Mouse (Mus musculus) right cerebral cortex, adult 18-20 months (tissue): Measurements from ENCODE around the gene Zfp768.
"Not testable (repeated sequence)": the region's sequence is repeated elsewhere in the genome, so short reads cannot be mapped to it uniquely, and the experiment has no call there.

Experiments used
- DNase-seq: peaks from one replicate; pipeline ENCODE4 v3.0.0; 2022; ENCODE audit warnings: mixed read lengths

Gene Zfp768

GRCm38 (mm10) chr7:127355796-127356195 is 10.4 kb upstream of the Zfp768 start:
- no peak for DNase-seq

DNA sequence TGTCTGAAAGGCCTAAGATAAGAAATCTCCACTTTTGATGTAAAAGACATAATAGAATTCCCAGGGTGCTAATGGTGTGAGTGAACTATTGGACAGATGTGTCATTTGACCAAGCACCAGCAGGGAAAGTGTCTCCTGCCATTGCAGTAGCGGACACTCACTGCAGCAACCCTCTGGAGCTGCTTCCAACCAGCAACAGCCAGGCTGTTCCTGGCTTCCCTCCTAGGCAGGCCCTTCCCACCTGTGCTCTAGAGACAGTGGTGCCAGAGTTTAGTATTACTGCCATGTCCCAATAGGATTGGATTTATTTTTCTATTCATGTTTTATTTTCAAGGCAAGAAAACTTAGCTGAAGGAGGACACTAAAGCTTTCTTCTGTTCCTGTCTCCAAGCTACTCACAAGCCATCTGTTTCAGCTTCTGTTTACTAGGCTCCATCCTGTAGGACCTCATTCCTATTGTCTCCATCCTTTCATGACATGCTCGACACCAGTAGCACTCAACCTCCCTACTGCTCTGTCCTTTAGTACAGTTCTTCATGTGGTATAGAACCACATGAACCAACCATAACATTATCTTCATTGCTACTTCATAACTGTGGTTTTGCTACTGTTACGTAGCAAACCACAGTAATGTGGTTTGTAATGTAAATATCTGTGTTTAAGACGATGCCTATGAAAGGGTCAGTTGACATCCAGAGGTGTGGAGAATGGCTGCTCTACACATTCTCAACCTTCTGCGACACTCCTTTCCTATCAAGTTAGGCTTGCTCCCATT is 6.0 kb upstream of the Zfp768 start:
- DNase-seq = no peak

DNA sequence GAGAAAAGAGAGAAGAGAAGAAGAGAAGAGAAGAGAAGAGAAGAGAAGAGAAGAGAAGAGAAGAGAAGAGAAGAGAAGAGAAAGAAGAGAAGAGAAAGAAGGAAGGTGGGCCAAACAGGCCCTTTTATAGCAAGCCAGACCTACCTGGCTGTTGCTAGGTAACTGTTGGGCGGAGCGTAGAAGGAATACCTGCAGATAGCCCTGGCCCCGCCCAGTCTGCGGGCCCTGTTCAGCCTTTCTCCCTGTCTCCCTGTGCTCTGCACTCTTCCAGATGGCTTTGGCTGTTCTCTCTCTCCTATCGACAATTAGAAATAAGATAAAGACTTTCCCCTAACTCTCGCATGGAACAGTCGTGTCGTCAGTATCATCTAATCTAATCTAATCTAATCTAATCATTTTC is 1.3 kb upstream of the Zfp768 start:
- no peak for DNase-seq

- DNase-seq = peak; percentile 32
Measured at GRCm38 (mm10) chr7:127345092-127345491, 297 bp downstream of the Zfp768 start.

DNA sequence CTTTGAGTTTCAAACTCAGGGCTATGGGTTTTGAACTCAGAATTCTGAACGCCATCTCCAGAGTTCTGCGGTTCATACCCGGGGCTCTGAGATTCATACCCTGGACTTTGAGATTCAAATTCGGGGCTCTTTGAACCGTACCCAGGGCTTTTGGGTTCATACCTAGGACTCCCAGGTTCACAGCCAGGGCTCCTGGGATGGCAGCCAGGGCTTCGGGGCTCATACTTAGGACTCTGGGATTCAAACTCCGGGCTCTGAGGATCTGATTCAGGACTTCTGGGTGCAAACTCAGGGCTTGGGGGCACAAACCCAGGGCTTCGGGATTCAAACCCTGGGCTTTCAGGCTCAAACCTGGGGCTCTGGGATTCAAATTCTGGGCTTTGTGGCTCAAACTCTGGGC is 1.0 kb downstream of the Zfp768 start:
- no peak for DNase-seq

DNA sequence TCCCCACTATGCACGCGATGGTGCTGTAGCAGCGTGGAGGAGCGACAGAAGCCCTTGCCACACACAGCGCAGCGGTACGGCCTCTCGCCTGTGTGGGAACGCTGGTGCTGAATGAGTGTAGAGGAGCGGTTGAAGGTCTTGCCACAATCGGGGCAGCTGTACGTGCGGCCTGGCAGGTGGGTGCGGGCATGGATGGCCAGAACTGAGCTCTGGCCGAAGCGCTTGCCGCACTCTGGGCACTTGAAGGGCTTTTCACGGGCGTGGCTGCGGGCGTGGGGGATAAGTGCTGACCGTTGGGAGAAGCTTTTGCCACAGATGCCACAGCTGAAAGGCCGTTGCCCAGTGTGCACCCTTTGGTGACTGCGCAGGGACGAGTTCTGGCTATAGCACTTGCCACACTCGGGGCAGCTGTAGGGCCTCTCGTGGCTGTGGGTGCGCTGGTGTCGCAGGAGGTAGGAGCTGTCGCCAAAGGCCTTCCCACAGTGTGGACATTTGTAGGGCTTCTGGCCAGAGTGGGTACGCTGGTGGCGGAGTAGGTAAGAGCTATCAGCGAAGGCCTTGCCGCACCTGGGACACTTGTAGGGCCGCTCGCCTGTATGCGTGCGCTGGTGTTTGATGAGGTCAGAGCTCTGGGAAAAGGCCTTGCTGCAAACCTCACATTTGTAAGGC is 1.9 kb downstream of the Zfp768 start:
- no peak for DNase-seq

DNA sequence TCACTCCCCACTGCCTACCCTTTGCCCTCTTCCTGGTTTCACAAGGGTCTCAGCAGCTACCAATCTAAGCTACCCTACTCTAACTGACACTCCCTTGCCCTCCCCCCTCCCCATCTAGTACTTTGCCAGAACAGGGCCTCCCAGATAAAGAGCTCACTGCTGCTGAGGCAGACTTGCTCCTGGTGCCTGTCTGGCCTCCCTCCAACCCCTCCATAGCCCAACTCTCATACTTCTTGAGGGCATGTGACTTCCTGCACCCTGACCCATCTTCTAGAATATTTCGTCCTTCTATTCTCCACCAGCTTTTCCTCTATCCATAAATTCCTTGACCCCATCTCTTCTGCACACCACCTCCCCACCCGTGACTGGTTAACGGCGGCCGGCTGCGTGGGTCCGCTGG is 2.5 kb downstream of the Zfp768 start:
- no peak for DNase-seq

DNA sequence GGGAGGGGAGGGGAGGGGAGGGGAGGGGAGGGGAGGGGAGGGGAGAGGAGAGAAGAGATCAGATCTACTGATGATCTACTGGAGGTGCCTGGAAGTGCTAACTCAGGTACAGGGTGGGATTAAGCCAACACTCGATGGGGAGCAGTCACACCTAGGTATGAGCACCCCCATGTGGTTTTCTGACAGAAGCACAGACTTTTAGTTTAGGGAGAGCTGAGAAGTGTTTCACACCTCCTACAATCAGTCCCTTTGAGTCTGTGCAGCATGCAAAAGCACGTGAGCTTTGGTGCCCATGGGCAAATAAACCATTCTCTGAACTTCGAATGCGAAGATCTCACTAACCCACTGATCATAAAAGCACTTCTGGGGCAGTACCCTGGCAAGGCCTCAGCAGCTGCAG is 3.1 kb downstream of the Zfp768 start:
- peak; percentile 18 for DNase-seq

DNA sequence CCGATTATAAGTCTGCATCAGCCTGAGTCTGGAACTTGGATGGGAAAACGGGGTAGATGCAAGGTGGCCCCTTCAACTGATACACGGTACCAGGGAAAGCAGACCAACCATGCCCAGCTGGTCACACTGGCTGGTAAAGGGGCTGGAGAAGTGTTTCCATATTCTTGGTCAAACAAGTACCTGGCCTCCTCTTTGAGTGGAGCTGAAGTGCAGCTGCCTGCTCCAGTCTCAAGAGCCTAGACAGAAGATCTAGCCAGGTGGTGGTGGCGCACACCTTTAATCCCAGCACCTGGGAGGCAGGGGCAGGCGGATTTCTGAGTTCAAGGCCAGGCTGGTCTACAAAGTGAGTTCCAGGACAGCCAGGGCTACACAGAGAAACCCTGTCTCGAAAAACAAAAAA is 3.5 kb downstream of the Zfp768 start:
- not testable (repeated sequence) for DNase-seq

GRCm38 (mm10) chr7:127341356-127341755 is 4.0 kb downstream of the Zfp768 start:
- no peak for DNase-seq

GRCm38 (mm10) chr7:127337636-127338035 is 7.8 kb downstream of the Zfp768 start:
- DNase-seq = no peak

GRCm38 (mm10) chr7:127335604-127336003 is 9.8 kb downstream of the Zfp768 start:
- DNase-seq = no peak

- no peak for DNase-seq
Measured at GRCm38 (mm10) chr7:127333240-127333639, 12.1 kb downstream of the Zfp768 start.

- DNase-seq = peak; percentile 50
Measured at GRCm38 (mm10) chr7:127326685-127327084, 18.7 kb downstream of the Zfp768 start.

DNA sequence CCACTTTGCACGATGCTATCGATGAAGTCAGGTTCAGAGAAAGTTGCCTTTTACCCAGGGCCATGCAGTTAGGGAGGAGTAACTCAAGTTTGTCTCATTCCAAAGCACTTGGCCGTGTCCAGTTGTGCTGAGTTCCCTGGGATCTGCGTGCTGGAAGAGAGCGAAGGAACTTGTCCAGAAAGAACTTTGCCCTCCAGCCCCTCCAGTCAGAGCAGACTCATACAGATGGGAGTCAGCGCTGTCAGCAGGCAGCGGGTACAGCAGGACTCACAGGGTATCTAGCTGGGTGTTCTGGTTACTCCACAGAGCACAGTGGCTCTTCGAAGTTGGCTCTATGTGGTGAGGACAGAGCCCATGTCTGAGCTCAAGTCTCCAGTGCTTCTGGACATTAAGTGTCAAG is 19.8 kb downstream of the Zfp768 start:
- no peak for DNase-seq

GRCm38 (mm10) chr7:127324944-127325343 is 20.4 kb downstream of the Zfp768 start:
- DNase-seq = no peak

DNA sequence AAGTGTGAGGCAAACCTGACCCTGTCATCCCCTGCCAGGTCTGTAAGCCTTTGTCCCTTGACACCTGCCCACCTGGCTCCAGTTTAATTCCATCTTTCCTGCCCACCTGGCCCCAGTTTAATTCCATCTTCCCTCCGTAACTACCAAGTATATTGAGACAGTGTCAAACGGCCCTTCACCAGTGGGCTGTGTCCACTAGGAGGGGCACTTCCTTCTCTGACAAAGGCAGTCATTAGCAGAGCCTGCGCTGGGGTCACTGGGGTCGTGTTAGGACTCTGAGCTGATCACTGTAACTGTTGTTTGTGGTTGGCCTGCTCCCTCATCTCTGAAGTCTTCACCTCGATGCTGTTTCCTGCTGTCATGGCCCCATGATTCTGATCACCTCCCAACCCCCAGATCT is 23.3 kb downstream of the Zfp768 start:
- no peak for DNase-seq

DNA sequence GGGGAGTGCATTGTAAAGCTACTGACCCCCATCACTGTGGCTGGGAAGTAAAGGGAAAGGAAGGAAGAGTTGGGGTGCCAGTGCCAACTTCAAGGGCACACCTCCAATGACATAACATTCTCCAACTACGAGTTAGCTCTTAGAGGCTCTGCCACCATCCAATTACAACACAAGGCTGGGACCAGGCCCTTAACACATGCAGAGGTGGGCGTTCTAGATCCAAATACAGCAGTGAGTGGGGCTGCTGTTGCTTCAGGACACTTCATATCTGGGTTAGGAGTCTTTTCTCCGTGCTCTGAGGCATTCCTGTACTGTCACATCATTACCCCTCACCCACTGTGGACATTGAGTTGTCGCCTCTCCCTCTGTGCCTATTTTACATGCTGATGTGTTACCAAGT is 24.3 kb downstream of the Zfp768 start:
- peak; percentile 9 for DNase-seq

DNA sequence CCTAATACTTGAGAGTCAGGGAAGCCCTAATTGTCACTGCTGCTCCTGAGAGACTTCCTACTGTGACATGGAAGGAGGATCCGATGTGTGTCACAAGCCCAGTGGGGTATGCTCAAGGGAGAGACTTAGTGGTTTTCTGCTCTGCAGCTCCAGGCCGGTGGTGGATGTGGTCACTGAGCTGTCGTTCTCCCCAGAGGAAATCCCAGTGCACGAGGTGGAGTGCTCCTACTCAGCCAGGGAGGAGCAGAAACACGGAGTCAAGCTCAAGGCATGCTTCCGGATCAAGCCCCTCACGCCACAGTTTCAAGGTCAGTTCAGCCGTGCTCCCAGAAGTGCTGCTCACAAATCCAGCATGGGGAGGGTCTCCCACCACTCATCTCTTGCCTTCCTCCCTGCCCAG is 31.5 kb downstream of the Zfp768 start:
- DNase-seq = no peak

DNA sequence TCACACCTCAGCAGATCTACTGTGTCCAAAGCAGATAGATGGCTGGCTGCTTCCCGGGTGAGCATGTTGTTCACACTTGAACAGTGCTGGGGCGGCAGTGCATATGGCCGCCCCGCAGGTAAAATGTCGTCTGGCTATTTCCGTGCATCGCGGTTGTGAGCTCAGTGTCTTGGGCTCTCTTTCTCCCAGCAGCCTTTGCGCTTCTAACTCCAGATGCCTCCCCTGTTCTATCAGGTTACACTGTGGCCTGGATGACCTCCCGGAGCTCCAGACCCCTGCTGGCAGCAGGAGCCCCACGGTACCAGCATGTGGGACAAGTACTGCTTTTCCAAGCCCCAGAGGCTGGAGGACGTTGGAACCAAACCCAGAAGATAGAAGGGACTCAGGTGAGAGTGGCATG is 35.4 kb downstream of the Zfp768 start:
- DNase-seq = no peak

DNA sequence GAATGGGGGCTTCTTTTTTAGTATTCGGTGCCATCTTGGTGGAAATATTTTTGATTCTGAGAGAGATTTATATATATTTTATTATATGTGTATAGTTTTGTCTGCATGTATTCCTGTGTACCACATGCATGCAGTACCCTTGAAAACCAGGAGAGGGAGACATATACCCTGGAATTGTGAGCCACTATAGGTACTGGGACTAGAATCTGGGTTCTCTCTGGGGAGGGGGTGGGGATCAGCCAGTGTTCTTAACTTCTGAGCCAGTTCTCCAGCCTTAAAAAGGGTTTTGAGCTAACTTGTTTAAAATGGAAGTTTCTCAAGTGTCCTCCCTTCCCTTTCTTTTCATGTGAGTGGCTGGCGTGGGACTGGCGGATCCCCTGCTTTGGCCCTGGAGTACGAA is 36.5 kb downstream of the Zfp768 start:
- peak; percentile 67 for DNase-seq

DNA sequence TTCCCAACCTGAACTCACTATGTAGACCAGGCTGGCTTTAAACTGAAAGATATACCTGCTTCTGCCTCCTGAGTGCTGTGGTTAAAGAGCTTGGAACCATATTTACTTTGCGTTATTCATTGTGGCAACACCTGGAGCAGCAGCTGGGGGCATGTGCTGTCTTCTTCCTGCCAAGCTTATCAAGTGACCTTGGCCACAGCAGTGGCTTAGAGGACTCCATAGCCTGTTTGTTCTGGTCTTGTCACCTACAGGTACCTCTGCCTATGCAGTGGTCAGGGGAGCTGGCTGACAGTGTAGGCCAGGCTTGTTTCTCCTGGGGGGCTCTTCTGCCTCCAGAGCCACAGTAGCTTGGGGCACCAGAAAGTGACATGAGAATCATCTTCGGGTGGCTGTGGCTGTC is 37.0 kb downstream of the Zfp768 start:
- DNase-seq = no peak

- no peak for DNase-seq
Measured at GRCm38 (mm10) chr7:127297586-127298193, 47.7 kb downstream of the Zfp768 start.
